Comparison of ENCODE assay signal across 10 mouse cellular contexts in the genomic region with DNA sequence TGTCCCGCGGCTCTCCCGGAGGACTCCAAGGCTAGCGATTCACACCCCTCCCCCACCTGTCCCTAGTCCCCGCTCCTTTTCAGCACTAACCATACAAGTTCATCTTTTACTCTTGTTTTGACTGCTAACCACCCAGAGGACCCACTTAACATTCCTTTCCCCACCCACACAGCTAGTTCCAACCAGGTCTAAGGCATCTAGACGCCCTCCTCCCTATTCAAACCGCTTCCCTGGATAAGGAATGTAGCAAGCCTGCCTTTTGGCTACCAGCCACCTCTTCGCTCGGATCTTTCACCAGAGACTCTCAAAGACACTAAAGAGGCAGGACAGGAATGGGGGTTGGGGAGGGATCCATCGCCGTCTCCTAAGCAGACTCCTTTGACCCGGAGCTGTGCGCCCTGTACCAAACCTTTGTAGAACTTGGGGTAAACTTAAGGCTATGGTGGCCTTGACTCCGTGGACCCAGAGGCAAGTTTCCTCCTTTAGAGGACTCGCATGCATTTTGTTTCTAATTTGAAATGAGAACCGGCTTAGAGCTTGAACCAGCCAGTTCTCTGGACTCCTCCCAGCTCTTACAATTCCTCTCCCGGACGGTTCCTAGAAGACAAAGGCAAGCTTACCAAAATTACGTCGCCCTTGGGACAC. TPM values are rescaled to one million over a fixed set of nuclear protein-coding genes. Genes with fewer than 3 reads are reported as not detected.
DNase-seq lines count a peak whose midpoint lies in the region; ATAC-seq and TF ChIP-seq lines count a peak whose summit lies in the region.
"Had no signal": no experiment of that assay in that cellular context is flagged by ENCODE, and none has a peak within 500 bp of the region (broad histone marks: within the 10 kb centered on the region; RNA-seq: fewer than 3 reads in every experiment).

No protein-coding gene starts in this region.

- TF ChIP-seq POLR2A in small intestine, adult 2 months (IDR thresholded peaks at IDR 0.05; ENCODE audit: low read depth, low read length), result no peak

- TF ChIP-seq CTCF in layer of hippocampus, adult 2 months (conservative IDR thresholded peaks at IDR 0.05), result no peak
- TF ChIP-seq CTCF in small intestine, adult 2 months (IDR thresholded peaks at IDR 0.05; ENCODE audit: extremely low read depth, insufficient read length, insufficient replicate concordance, low read depth, low read length), result no peak

- H3K4me3 ChIP-seq in layer of hippocampus, adult 2 months, result peak overlapping the region; percentile 11; the same call in 1 of the 2 replicates
- peak overlapping the region; percentile 28 for H3K4me3 ChIP-seq in heart, embryonic 11.5 days (ENCODE audit: low read depth, low read length)
- peak overlapping the region; percentile 34 for H3K4me3 ChIP-seq in kidney, embryonic 15.5 days (replicated peaks)
- H3K4me3 ChIP-seq in small intestine, adult 2 months (ENCODE audit: low read depth, low read length), result 0 out of 2 replicates have a peak overlapping the region, but pooled peaks have one; percentile 2

- peak; percentile 81 for ATAC-seq in heart, embryonic 11.5 days (replicated peaks; ENCODE audit: insufficient number of reproducible peaks, low FRiP score, low TSS enrichment)
- peak; percentile 88 for ATAC-seq in kidney, embryonic 15.5 days (replicated peaks; ENCODE audit: low FRiP score)

- H3K9me3 ChIP-seq in heart, embryonic 11.5 days (replicated peaks; ENCODE audit: control insufficient read depth, low read length), result no peaks in the 10 kb centered on the region
- H3K9me3 ChIP-seq in kidney, embryonic 15.5 days (replicated peaks), result no peaks in the 10 kb centered on the region

- peaks cover 12% of the 10 kb centered on the region for H3K27me3 ChIP-seq in heart, embryonic 11.5 days (ENCODE audit: control insufficient read depth, insufficient read depth, low read length)
- H3K27me3 ChIP-seq in kidney, embryonic 15.5 days, result peaks cover 7% of the 10 kb centered on the region
- H3K27me3 ChIP-seq in small intestine, adult 2 months (ENCODE audit: control insufficient read depth, insufficient read depth, low read length), result no peaks in the 10 kb centered on the region

- H3K4me1 ChIP-seq in heart, embryonic 11.5 days (ENCODE audit: control insufficient read depth, insufficient read depth, low read length), result peaks cover 4% of the 10 kb centered on the region; the same call in 1 of the 2 replicates
- H3K4me1 ChIP-seq in kidney, embryonic 15.5 days, result peaks cover 10% of the 10 kb centered on the region
- H3K4me1 ChIP-seq in small intestine, adult 2 months (ENCODE audit: control insufficient read depth, insufficient read depth, insufficient read length, low read length), result no peaks in the 10 kb centered on the region

- no peaks in the 10 kb centered on the region for H3K36me3 ChIP-seq in heart, embryonic 11.5 days (ENCODE audit: control insufficient read depth, insufficient read depth, low read length)
- H3K36me3 ChIP-seq in kidney, embryonic 15.5 days, result no peaks in the 10 kb centered on the region
- no peaks in the 10 kb centered on the region for H3K36me3 ChIP-seq in small intestine, adult 2 months (ENCODE audit: control insufficient read depth, insufficient read depth, low read length)

- H3K9ac ChIP-seq in heart, embryonic 11.5 days (ENCODE audit: low read depth, low read length), result peak overlapping the region; percentile 18
- no peak overlapping the region for H3K9ac ChIP-seq in kidney, embryonic 15.5 days

- 5% methylated on average over 20 of the region's 20 CpGs for WGBS in heart, embryonic 11.5 days (ENCODE audit: insufficient replicate concordance)
- WGBS in kidney, embryonic 15.5 days, result 4% methylated on average over 20 of the region's 20 CpGs
- 27% methylated on average over 20 of the region's 20 CpGs for WGBS in small intestine, adult 2 months

- peak overlapping the region; percentile 52 for H3K4me2 ChIP-seq in heart, embryonic 11.5 days
- H3K4me2 ChIP-seq in kidney, embryonic 15.5 days, result peak overlapping the region; percentile 58

- no peak for DNase-seq in layer of hippocampus, adult 2 months (ENCODE audit: low spot score in 2 of 2)
- DNase-seq in layer of hippocampus, adult 8-10 months (ENCODE audit: low spot score in 2 of 2), result no peak
- DNase-seq in embryo, embryonic 11.5 days (ENCODE audit: low read depth, low spot score), result peak; percentile 23
- DNase-seq in lung, postnatal 14 days, result peak; percentile 75
- no peak for DNase-seq in natural killer cell, adult 2 months (ENCODE audit: low spot score in 2 of 2)

- H3K27ac ChIP-seq in layer of hippocampus, adult 2 months, result no peak overlapping the region
- H3K27ac ChIP-seq in heart, embryonic 11.5 days (ENCODE audit: low read depth, low read length), result peak overlapping the region; percentile 82
- H3K27ac ChIP-seq in kidney, embryonic 15.5 days, result peak overlapping the region; percentile 75
- no peak overlapping the region for H3K27ac ChIP-seq in small intestine, adult 2 months (ENCODE audit: insufficient read depth, low read depth, low read length)
- H3K27ac ChIP-seq: macrophage had no signal

RNA-seq across cellular contexts. Expression of a gene that starts 4.7 kb away (rescaled TPM):
- not detected for total RNA-seq in layer of hippocampus, adult 2 months (2021)
- total RNA-seq in layer of hippocampus, adult 8-10 months (2022), result under 1 TPM in 1 of 4 experiments, not detected in 3; 0.18 TPM
- polyA plus RNA-seq in heart, embryonic 11.5 days (2014; fragmentation: Nextera tagmentation; extraction: Ambion mirVana), result 0.23 and 0.25 TPM in 2 replicates
- 0.14 TPM in 1 of 2 replicates, not detected in the other for polyA plus RNA-seq in kidney, embryonic 15.5 days (2015; fragmentation: Nextera tagmentation; extraction: Ambion mirVana)
- polyA plus RNA-seq in small intestine, adult 2 months (2012; rRNA removed), result not detected in 2 replicates
- total RNA-seq: MEL had no signal
- polyA plus RNA-seq: macrophage had no signal

Comparison
In these comparisons a context has a peak if more than half of its experiments do, and no peak if none do; other contexts are left out.
1. DNase-seq: peak in embryo, embryonic 11.5 days (single experiment) and lung, postnatal 14 days (single experiment); none in layer of hippocampus, adult 2 months (0 of 2), layer of hippocampus, adult 8-10 months (0 of 2) and natural killer cell, adult 2 months (0 of 2).
2. H3K27ac ChIP-seq: peak in heart, embryonic 11.5 days (single experiment) and kidney, embryonic 15.5 days (single experiment); none in layer of hippocampus, adult 2 months (single experiment) and small intestine, adult 2 months (single experiment).
3. Peak in every context shown above with its lines, with median percentiles within 50 percentile points of each other: H3K4me3 ChIP-seq.